Mouse (Mus musculus): ENCODE measurements around the gene Adamts6.

Adamts6 gene

DNA sequence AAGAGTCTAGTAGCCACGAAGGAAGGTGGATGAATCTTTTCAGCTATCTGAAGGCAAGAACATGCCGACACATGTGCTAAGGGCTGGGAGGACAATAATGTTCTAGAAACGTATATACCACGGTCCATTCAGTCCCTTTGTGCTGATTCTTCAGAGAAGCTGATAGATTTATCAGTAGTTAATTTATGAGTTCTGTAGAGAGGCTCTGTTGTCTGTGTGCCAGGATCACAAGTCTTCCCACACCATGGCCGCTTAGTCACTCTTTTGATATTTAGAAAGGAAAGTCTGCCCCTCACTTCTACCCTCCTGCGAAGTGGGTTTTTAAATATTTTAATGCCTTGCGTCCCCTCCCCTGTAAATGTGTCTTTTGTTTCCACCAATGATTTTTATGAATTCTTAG, 154.9 kb downstream of the Adamts6 start:
- no peak for TF ChIP-seq GATA4 (IDR thresholded peaks at IDR 0.05; ENCODE audit: insufficient replicate concordance, low read length)

DNA sequence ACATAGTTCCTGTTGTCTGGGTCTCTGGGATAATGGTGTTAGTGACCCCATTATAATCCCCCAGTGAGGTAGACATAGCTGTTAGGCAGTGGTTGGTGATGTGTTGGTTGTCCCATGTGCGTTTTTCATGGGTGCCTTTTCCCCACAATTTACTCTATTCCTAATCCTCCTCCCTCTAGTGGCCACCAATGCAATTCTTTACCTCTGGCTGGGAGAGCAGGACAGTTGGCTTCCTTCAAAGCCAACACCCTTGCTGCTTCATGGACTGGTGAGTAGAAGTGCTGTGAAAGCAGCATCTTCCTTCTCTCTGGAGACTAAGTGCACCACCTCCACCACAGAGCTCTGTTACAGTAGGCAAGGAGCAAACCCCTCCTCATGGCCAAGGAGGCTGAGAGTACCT, 157.8 kb downstream of the Adamts6 start:
- TF ChIP-seq GATA4 (IDR thresholded peaks at IDR 0.05; ENCODE audit: insufficient replicate concordance, low read length) = no peak

DNA sequence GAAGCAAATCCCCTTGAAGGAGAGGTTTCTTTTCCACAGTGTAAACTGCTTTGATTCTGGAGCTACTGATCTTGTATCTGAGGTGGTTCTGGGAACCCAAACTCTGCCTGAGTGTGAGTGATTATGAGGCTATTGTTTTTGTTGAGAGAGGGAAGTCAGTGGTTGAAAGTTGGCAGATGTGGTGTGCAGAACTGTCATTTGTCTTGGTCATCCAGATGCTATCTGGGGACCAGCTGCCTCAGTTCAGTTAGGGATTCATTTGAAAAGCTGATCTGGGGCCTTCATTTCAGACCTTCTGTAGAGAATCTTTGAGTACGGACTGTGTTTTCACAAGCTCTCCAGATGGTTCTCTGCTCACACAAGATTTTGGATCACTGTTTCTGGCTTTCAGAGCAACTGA, 159.3 kb downstream of the Adamts6 start:
- no peak for TF ChIP-seq GATA4 (IDR thresholded peaks at IDR 0.05; ENCODE audit: insufficient replicate concordance, low read length)

DNA sequence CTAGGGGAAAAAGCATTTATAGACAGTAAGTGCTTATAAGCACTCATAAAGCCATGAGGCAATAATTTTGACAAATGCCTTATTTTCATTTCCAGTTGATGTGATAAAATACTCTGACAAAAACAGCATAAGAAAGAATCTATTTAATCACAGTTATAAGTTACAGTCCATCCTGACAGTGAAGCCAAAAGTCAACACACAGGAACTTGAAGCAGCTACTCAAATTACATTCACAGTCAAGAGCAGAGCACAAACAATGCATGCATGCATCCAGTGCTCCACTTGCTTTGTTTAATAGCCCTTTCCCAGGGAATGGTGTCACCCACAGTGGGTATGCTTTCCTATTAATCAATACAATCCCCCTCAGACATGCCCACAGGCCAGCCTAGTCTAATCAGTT, 159.8 kb downstream of the Adamts6 start:
- no peak for TF ChIP-seq GATA4 (IDR thresholded peaks at IDR 0.05; ENCODE audit: insufficient replicate concordance, low read length)

DNA sequence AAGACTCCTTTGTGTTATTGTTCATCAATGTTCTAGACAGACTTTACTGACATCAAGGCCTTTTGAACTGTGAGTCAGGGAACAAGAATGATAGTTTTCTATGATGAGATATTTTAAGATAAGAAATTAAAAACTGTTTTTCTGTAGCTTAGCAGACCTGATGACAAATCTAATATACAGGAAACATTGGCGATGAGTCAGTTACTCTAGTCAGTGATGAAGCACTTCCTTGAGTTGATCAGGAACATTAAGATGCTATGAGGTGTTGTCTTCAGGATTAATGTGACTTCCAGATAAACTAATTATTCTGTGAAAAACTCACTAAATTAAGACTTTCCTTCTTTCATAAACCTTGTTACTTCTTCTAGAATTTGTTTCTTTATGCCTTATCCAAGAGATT, 160.7 kb downstream of the Adamts6 start:
- TF ChIP-seq GATA4 (IDR thresholded peaks at IDR 0.05; ENCODE audit: insufficient replicate concordance, low read length) = no peak

DNA sequence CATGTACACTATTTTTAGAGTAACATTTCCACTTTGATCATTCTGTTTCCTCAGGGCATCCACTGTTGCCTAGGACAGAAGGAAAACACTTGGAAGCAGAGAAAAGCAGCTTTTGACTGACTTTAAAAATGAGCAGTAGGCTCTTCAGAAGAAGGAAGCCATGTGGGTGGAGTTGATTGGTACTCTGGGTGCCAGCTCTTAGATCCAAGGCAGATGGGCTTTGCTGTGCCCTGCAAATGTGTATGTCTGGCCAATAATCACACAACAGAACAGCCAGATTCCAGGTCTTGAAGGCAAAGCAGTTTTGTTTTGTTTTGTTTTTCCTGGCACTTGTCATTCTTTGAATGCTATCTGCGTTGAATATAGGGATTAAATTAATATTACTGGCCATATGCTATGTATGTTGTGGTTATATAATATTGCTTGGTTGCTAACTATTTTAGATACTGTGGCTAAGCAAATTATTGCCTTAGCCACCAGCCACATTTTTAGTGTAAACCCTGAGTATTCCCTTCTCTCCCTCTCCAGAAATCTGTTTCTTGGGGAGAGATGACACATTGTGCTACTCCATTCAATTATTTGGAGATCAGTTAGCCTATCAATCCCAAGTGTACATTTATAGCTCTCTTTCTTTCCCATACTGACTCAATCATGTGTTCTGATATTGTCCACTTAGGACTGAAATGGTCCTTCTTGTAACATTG, 165.8 kb downstream of the Adamts6 start:
- no peak for TF ChIP-seq GATA4 (IDR thresholded peaks at IDR 0.05; ENCODE audit: insufficient replicate concordance, low read length)

DNA sequence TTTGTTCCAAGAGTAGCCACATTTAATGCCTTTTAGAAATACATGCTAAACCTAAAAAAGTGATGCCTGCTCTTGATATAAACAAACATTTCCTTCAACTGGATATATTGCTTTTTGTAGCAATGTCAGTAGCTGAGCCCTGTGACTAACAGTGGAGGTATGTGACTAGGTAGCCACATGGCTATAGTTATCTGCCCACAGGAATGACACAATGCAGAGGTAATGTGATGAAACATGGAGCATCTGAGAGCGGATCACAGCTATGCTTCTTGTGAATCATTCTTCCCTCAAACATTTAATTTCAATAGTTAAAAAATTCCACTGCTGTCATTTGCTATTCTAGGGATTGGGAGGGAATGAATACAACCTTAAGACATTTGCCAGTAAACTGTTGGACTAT, 172.7 kb downstream of the Adamts6 start:
- TF ChIP-seq GATA4 (IDR thresholded peaks at IDR 0.05; ENCODE audit: insufficient replicate concordance, low read length) = no peak

DNA sequence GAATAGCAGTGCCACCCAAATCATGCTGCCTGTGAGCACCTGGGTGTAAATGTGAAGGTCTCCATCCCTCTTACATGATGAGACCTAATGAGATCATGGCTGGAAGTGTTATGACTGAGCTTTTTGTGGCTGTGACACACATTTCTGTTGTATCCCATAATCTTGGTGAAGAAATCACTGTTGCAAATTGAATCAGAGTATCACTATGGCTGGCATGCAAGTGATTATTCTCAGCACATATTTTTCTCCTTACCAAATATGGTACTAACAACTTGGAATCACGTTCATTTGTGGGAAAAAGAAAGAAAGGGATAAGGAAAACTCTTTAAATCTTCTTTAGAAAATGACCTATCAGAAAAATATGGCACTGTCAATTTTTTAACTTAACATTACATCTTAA, 180.4 kb downstream of the Adamts6 start:
- no peak for TF ChIP-seq GATA4 (IDR thresholded peaks at IDR 0.05; ENCODE audit: insufficient replicate concordance, low read length)

DNA sequence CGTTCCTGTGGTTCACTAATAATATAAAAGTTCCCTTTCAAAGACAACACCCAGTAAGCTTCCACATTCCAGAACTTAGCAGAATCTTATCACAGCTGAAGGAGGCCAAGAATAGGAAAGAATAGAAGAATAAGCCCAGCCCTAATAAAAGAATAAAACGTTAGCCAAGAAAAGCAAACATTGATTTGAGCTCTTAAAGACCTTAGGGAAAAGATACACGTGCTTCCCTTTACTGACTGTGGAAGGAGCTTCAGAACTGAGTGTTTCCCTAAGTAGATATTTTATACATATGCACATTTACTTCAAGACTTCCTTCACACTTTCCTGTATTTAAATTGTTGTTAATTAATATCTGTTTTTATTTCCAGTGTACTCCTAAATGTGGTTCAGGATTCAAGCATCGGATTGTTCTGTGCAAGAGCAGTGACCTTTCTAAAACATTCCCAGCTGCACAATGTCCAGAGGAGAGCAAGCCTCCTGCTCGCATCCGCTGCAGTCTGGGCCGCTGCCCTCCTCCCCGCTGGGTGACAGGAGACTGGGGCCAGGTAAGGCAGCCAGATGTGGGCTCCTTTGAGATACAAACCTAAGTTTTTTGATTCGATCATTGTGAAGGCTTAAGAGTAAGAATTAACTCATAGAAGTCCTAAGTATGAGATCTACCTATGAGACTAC, 188.8 kb downstream of the Adamts6 start:
- TF ChIP-seq GATA4 (IDR thresholded peaks at IDR 0.05; ENCODE audit: insufficient replicate concordance, low read length) = no peak

DNA sequence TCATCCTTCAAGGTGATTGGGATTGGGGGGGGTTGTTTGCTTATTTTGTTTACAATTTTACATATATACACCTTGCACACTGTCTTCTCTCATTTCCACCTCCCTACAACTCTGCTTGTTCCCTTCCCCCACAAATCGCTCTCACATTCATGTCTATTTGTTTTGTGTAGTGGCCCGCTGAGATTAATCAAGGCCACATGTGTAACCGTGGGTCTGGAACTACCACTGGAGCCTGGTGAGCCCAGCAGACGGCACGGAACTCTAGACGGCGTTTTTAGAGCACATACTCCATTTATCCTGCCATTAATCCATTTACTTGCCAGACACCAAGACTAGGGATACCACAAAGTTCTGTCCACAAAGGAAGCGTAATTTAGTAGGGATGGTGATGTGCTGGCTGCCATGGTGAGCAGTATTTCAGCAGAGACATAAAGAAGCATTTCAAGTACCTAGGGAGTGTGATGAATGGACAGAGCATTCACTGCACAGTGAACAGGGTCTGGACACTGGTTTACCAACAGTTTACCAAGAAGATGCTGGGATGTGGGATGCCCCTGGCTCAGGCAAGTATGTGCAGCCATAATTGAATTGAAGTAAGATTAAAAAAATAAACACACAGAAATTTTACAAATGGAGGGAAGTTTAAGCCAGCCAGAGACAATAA, 194.9 kb downstream of the Adamts6 start:
- TF ChIP-seq GATA4 (IDR thresholded peaks at IDR 0.05; ENCODE audit: insufficient replicate concordance, low read length) = no peak

DNA sequence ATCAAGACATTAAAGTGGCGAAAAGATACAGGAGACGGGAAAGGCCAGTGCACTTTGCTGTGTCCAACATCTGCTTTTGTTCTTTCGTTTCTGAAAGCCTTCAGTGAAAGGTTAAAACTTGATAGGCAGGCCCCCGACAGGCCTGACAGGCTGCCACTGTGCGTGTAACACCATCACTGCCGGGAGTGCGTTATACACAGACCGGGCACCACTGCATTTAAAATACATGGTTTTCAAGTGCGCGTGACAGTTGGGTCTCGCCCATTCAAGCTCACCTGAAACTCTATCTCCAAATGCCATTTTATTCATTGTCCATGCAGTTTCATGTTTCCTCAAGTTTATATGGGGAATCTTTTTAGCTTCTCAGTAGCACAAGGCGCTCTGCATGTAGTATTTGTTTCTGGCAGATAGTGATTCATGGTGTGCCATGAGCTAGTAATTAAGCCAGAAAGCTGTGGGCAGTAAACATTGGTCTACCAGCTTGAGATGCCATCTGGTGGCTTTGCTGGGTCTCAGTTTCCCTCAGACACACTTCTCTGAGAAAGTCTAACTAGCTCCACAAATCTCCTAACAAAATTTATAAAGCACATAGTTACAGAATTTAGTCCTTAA, 195.6 kb downstream of the Adamts6 start:
- no peak for TF ChIP-seq GATA4 (IDR thresholded peaks at IDR 0.05; ENCODE audit: insufficient replicate concordance, low read length)

DNA sequence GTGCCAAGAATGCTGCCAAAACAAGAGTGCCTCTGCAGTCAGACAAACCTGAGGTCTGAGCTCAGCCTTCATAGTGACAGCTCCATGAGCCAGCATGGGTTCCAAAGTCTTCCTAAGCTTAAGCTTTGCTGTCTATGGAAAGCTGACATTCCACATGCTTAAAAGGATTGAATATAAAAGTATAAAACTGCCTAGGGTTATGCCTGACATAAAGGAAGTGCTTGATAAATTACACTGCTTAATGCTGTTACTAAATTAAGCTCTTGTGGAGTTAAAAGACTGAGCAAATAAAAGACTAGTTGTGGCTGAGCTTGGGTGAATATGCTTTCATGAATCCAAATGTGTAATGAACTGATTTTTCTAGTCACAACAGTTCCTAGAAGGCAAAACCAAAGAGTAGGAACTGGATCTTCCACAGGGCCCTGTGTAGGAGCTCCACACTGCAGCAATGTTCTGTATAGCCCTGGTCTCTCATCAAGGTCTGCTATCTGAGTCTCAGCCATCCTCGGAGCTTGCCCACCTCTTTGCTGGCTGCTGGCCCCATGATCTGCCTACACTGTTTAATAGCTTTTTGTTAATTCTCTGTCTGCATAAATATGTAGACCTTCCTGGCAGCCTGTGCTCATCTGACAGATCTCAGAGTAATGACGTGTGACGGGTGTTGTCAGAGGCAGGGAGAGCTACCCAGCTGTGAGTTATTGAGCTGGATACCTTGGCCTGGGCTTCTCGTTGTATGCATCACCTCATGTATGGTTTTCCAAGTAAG, 203.6 kb downstream of the Adamts6 start:
- no peak for TF ChIP-seq GATA4 (IDR thresholded peaks at IDR 0.05; ENCODE audit: insufficient replicate concordance, low read length)

DNA sequence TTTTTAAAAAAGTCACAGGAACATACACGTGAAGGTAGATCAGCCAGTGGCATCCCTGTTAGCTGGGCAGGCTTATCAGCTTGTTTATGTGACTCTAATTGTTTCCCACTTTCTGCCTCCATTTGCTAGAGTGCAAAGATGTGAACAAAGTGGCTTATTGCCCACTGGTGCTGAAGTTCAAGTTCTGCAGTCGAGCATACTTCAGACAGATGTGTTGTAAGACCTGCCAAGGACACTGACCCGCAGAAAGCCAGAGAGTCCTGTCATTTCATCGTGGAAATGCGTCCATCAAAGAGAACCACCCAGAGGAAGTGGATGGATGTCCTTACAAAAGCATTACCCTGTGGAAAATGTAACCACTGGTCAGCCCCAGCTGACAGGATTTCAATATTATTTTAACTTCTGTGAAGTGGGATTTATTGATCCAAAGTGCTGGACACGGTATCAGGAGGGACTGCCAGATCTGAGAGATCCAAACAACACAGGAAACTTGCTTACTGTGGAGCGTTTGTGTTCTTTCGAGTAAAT, 205.9 kb downstream of the Adamts6 start:
- no peak for TF ChIP-seq GATA4 (IDR thresholded peaks at IDR 0.05; ENCODE audit: insufficient replicate concordance, low read length)

DNA sequence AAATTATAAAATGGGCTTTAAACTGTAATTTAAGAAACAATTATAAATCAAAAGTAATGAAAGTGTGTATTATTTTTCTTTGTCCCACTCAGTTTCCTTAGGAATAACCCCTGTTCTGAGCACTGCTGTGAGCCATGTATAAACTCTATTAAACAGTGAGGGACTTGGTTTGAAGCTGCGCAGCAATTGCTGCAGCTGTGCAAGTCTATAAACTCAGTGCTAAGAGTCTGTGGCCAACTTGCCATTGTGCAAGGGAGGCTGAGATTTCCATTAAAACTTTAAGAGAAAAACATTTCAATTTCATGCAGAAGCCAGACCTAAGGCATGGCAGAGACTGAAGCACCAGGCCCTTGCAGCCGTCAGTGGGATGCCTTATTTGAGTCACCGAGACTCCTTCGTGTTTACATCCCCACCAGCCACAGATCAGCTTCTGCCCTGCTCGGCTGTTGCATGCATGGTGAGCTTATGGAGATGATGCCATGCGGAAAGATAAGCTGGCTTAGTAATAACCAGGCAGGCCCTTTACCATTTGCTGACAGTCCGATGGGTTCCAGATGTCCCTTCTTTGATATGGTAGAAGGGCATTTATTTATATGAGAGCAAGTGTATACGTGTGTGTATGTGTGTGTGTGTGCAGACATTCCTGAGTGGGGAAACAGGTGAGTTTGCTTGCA, 206.7 kb downstream of the Adamts6 start:
- no peak for TF ChIP-seq GATA4 (IDR thresholded peaks at IDR 0.05; ENCODE audit: insufficient replicate concordance, low read length)
